Mouse (Mus musculus): Measurements from ENCODE around the gene Efemp2.

GRCm38 (mm10) chr19:5494314-5494713 lies 20.6 kb downstream of the Efemp2 start:
- TF ChIP-seq CTCF (IDR thresholded peaks at IDR 0.05; ENCODE audit: borderline replicate concordance, insufficient read depth, low read depth, low read length) (no peak), POLR2A (IDR thresholded peaks at IDR 0.05; ENCODE audit: borderline replicate concordance, insufficient read depth, low read length) (no peak)
